Mouse (Mus musculus) naive thymus-derived CD4-positive, alpha-beta T cell, adult 2 months (primary cell): ENCODE results near the gene Tmprss5.

Experiments
- DNase-seq: peaks from one replicate; pipeline ENCODE4 v3.0.0-alpha.2; 2011; ENCODE audit warnings: low read depth

Gene Tmprss5

DNA sequence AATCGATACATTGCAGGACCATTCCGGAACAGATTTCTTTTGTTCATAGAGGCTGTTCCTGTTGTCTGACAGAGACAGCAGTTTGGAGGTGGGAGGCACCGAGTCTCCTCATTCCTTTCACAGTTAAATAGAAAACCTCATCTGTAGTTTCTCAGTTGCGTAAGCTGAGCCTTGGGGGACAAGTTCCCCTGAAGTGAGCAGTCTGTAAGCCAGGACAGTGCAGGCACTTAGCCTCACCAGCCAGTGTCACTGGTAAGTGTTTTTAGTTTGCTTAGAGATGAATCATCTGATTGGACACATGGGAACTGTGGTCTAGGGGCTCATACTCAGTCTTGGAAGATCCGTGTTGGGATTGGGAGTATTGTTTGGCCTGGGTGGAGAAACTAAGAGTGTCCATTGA, at the start of gene Tmprss5:
Gene Tmprss5 (plus strand): TSS at position 154 of the 400 bp plus-strand sequence.
- DNase-seq: no peak

DNA sequence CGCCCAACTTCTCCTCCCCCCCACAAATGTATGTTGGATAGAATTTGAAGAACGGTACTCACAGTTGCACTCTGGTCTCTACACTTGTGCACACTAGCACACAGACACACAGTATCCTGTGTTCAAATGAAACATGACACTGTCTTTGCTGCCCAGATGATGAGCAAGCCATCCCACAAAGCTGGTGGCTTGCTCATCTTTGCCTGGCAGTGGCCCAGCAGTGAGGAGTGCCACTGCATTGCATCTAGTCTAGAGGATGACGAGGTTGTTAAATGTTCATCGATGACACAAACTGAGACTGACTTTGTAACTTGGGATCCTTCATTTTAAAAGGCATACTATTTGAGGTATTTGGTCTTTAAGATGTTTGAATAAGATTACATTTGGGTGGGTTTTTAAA, 46.3 kb upstream of the Tmprss5 start:
- no peak for DNase-seq

DNA sequence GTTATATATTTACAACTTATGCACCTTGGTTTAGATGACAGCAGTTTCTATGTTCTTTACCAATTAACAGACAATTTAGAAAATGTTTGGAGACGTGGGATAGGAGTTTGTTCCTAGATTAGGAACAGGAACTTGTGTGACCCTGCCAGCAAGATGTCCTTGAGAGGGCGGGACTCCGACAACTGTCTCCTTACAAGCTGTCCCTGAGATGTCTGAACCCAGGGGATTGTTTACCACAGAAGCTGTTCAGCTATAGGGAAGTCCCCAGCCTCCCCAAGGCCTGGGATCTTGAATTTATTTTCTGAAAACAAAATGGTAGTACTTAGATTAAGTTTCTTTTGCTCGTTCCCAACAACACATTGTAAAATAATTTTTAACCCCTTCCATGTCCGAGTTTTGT, 30.2 kb upstream of the Tmprss5 start:
- DNase-seq: peak; percentile 7

DNA sequence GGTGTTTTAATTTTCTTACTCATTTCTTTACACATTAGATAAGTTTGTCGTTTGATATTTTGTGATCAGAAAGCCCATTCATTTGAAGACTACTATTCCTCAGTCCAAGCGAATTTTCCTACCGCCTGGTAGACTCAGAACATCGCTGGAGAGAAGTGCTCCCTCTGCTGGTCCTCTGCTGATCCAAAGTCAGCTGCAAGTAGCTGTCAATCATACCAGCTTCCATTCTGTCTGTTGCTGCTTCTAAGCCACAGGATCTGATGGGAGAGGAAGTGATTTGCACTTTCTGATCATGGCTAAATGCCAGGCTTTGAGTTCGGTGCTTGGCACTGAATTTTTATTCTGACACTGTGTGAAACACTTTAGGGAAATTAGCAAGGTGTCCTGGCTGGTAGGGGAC, 29.7 kb upstream of the Tmprss5 start:
- DNase-seq: peak; percentile 81

DNA sequence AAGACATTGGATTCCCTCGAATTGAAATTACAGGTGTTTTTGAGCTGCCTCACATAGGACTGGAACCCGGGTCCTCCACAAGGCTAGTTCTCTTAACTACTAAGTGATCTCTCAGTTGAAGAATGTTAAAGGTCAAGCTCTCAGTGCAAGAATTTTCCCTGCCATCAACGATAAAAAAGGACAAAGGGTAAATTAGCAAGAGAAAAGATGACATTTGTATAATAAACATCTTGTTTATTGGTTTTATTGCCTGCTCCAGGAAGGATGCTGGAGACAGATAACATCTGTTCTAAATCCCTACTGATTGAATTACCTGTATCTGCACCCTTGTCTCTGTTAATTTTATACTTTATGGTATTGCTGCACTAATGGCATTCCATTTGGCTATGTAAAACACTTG, 27.0 kb upstream of the Tmprss5 start:
- DNase-seq: no peak

DNA sequence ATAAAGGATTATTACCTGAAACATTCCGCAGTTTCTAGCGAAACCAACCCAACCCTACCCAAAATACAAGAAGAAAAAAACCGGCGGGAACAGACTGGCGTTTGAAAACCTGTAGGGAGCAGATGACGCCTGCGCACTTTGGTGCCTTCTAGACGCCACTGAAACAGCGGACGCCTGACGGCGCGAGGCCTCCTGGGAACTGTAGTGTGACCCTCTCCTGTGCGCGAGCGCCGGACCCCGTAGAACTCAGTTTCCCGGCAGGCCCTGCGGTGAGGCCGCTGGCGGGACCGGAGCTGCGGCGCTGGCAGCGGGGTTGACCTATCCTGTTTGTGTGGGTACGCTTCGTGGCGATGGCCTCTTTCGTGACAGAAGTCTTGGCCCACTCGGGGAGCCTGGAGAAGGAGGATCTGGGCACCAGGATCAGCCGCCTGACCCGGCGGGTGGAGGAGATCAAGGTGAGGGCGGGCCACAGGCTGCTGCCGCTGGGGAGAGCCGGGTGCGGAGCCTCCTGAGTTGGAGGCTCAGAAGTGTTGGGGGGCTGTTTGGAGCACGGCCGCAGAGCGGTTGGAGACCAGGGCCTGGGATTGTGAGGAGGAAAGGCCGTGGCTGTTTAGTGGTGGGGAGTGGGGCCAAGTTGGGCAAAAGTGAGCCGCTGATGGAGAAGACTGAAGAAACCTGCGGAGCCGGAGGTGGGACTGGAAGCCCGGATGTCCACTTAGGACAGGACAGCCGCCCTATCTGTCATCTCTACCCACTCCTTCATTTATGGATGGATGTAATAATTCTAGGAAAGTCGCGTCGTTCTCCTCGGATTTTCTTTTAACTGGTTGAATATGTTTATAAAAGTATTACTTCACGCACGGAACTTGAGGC, 25.5 kb upstream of the Tmprss5 start, which contains the start of gene Zw10:
Gene Zw10 (plus strand): TSS at position 281 of the 873 bp plus-strand sequence.
- peak; percentile 92 for DNase-seq

DNA sequence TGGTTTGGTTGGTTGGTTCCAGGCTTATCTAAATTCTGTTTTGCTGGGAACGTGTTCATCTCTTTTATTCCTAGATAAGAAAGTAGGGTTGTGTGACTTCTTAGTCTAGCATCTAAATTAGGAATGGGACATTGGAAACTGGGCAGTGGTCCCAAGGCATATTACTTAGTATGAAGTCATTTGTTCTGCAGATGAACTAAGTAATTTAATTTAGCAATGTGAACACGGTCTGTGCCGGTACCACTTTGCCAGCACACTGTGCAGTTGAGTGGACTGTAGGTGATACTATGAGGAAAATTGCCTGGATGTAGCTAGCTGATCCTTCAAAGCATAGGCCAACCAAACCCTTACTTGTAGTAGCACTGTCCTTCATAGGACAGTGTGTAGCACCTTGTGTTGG, 4.2 kb upstream of the Tmprss5 start:
- no peak for DNase-seq

DNA sequence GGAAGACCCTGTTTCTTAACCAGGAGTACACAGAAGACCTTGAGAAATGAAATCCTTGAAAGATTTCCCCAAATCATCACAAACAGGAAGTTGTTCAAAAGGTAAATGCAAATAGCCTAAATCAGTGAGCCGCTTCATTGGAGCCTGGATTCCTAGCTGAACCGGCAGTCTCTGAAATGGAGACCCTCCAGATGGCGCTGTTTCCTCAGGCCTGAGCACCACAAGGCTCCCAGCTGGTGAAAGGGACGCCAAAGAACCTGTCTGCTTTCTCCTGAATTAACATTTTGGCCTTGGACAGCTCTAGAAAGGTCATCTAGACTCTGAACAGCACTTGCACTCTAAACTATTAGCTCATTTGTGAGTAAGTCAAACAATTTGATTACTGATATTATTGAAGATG, 501 bp downstream of the Tmprss5 start:
- DNase-seq: peak; percentile 19

DNA sequence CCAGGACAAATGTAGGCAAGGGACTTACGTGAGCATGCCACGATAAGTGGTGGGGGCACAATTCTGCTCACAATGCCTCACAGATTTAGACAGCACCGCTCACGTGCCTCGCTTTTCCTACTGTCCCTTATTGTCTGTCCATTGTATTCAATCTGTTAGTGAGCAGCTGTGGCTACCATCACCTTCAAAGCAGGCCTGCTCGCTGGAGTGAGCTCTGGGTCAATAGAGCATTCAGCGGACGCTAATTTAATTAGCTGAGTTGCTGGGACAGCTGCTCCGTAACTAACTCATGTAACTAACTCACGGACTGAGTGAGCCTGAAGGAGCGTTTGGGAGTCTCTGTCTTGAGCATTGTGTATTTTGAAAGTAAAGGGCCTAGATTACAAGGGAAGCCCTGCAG, 6.3 kb downstream of the Tmprss5 start:
- DNase-seq: no peak

DNA sequence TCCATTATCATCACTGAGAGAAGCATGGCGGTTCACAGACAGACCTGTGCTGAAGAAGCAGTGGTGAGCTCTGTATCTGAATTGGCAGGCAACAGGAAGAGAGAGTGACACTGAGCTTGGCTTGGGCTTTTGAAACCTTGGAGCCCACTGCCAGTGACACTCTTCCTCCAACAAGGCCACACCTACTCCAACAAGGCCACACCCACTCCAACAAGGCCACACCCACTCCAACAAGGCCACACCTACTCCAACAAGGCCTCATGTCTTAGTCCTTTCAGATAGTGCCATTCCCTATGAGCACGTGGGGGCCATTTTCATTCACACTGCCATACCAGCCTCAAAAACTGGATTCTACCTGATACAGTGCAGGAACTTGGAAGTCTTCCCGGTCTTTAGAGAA, 17.8 kb downstream of the Tmprss5 start:
- DNase-seq: no peak

DNA sequence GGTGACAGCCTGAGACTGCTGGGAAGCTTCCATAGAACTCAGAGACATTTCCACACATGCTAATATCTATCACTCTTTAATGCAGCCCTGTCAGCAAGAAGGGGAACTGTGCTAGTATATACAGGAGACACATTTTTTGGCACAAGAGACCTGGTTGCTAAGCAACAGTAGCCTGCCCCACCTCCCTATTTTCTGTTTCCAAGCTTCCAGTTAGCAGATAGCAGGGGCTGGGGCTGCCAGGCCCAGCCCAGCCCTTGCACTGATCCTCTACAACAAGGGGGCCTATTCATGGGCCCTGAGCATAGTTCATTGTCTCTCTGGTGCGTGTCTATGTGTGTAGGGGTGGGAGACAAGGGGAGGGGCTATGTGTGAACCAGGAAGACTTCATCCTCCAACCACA, 21.3 kb downstream of the Tmprss5 start:
- no peak for DNase-seq

DNA sequence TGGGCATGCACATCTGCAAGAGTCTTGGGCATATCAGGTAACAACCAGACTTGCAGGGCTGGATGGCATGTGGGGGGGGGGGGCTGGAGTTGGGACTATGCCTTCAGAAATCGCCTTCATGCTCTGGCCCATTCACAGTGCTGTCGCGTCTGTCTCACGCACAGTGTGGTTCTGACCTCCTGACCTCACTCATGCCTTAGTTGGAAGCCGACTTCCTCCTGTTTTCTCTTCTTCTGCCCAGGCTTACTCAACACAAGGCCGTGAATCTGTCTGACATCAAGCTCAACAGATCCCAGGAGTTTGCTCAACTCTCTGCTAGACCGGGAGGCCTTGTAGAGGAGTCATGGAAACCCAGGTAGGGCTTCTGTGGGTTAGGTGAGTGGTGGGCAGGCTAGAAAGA, 28.0 kb downstream of the Tmprss5 start:
- DNase-seq: no peak

DNA sequence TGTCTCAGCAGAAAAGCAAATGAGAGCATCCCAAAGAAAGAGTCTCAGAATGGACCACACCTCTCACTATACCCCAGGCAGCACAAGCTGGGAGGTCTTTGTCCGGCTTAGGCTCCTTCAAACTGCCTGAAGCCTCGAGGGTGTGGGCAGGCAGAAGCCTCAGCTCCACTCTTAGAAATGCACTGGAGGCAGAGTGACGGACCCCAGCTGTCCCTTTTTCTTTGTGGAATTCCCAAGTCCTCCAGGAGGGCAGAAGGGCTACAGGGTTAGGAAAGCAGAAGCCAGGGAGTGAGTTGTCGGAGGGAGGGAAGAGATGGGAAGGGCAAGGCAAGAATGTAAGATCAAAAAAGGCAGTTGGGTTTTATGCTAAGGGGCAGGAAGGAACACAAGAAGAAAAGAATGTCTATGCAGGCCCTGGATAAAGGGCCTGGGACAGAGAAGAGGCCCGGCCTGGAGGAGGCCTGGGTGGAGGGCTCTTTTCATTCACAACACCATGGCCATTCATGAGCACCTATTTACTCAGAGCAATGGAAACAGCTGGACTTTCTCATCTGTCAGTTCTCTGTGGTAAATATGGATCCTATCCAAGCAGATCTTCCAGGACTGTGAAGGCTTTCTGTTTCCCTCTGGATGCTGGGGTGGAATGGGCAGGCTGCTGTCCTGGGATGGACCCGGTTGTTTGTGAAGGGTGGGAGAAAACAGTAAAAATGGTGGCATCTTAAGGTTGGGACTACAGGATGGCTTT, 29.6 kb downstream of the Tmprss5 start:
- DNase-seq: no peak

DNA sequence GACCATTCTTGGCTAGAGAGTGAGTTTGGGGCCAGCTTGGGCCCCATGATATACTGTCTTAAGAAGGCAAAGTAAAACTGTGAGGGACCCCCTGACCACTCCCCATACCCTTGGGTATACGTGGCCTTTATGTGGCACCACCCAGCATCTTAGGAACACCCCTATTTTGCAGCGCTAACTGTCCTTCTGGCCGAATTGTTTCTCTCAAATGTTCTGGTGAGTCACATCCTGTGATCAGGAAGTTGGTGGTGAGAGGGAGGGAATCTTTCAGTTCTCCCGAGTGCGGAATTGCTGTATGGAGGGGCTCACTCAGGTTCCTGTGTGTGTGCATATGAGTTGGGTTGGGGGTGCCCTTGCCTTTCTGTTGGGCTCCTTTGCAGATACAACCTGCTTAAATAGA, 30.2 kb downstream of the Tmprss5 start:
- no peak for DNase-seq

DNA sequence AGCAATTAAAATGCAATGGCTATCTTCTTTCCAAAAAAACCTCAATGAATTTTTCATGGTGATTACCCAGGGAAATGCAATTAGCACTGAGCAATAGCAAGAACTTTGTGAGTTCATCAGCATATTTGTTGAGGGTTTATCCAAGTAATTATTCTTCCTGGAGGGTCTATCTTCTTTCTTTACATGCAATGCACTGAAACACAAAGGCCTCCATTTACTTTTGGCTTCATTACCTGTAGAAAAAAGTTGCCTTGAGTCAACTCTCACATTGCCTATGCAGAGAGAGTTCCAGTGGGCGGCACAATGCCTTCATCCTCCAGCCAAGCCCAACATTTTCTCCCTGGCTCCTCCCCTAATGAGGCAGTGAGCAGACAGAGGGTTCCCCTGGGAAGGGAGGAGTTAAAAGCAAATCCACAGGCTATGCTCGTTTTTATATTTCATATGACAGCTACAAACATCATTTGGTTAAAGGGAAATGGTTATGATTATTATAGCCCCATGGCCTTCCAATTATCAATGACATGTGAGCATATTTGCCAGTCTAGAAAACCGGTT, 37.3 kb downstream of the Tmprss5 start:
- DNase-seq: no peak

DNA sequence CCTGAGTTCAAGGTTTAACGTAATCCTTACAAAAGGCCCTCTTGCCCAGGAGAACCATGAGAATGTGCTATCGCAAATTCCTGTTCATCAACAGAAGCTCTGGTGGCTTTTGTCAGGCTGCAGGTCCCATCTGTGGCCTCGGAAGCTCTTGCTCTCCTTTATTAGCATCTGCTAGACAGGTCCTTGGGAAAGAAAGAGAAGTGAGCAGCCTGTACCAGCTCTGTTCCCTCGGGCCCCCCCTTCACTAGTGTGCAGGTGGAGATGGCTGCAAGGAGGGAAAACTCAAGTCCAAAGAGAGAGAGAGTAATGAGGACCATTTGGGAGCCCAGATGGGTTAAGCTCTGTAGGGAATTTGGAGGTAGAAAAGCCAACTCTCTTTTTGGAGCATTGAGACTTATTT, 38.7 kb downstream of the Tmprss5 start:
- no peak for DNase-seq

DNA sequence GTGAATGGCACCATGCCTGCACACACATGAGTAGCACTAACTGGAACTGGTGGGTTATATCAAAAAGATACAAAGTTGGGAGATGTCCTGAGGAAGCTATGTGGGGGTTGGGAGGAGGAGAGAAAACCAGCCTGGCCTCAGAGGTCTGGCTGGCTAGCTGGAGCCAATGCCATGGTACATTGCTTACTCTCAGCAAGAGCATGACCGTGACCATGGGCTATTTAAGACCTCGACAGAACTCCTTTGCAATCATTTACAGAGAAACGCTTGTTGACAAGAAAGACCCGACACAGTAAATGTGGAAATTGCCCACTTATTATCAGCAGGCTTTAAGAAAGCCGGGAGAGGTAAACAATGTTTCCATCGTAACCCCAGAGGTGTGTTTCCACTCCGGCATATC, 44.6 kb downstream of the Tmprss5 start:
- no peak for DNase-seq

DNA sequence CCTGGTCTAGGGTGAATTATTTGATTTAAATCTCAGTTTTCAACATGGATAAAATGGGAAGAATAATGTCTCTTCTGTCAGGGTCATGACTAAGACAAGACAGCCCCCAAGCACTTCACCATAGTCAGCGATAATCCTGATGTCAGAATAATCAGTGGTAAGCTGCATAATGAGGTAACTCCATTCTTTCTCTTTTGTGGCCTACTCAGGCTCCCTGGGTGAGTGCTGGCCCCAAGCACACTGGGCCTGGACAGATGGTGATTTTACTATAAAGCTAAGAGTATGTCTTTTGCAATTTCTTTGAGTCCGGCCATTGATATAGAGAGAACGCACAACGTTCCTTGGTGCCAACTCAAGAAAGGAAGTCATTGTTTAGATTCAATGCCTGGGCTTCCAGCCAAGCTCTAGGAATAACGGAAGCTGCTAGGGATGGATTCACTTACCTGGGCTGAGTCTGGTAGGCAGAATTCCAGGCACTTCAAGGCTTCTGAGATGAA, 49.5 kb downstream of the Tmprss5 start:
- DNase-seq: no peak

DNA sequence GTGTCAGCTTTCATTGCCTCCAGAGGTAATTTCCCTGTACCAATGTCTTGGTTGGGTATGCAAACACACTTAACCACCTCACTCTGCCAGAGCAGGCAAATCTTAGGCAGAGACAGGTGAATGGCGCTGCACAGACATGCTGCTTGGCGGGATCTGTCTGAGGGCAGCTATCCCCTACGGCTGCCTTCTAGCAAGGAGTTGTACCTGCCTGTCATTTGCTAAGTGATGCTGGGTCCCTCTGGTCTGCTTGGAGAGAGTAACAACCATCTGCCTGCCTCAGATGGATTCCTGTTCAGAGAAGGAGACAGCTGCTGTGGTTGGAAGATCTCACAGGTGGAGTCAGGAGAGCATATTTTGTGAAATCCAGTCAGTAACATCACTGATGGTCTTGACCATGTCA, 62.8 kb downstream of the Tmprss5 start:
- DNase-seq: no peak

DNA sequence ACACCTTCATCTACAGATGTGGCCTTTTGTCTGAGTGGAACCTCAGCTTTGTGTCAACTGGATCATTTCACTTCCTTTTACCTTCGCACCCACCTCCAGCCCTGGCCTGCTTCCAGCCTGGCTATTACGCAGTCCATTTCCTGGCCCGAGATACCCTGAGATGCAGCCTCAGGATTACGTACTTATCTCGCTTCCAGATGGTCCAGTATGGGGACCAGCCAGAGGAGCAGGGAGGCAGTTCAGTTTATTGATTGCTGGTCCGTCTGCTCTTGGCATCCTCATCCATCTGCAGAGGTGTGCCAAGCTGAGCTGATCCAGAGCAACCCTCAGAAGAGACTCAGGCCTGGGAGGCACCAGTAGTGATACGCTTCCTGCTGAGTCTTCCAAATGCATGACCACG, 64.7 kb downstream of the Tmprss5 start:
- DNase-seq: no peak

DNA sequence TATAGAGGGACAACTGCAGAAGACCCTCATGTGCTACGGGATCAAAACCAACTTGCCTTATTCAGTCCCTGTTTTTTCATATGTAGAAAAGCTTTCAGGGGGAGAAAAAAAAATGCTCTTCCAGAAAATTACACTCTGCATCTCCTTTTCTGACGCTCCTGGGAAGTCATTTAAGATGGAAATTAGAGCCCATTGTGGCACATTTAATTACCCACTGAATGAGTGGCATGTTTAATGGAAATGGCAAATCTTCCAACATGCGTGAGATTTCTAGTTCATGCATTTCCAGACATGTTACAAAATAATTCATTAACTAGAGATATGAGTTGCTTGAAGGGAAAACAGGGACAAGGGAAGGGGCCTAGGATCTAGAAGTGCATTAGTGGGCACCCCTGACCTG, 66.0 kb downstream of the Tmprss5 start:
- no peak for DNase-seq
